Mouse (Mus musculus): ENCODE data around the gene Plce1. TPM values are rescaled to one million over a fixed set of nuclear protein-coding genes. Genes with fewer than 3 reads are reported as not detected.
"Not testable (repeated sequence)": the region's sequence is repeated elsewhere in the genome, so short reads cannot be mapped to it uniquely, and the experiment has no call there.

The Plce1 gene
- total RNA-seq, 2 experiments from 2014 or later, result 3.9 to 7.9 TPM

DNA sequence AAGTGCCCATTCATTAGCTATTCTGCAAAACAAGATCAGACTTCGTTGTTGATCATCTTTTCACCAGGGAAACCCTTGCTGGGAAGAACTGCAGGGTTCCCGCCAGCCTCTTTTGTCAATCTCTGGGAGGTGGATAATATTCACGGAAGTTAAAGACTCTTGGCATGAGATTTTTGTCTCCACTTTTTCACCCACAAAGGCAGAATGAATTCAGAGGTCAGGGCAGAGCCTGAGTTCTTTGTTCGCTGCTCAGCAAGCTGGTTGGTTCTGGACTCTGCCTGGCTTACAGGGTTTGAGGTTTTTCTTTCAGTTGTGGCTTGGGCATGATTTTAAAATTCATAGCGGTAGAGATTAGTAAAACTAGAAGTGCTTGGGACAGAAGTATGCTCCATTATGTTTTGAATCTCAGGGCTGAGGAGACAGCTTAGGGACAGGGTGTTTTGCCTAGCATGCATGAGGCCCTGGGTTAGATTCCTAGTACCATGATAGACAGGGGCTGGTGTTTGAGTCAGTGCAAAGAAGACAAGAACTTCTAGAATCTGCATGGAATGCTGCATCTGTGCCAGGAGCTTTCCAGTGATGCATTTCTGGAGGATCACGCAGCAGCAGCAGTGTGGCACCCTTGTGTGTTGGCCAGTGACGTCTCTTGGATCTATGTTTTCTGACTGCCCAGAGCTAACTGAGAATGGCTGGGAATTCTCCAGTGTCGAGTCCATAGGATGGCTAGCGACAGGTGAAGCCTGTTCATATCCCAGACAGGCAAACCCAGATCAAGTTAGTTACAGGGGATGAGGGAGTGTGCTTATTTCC, 7.4 kb downstream of the Plce1 start:
- no peak for DNase-seq (ENCODE audit: low spot score in 2 of 2)
- intact Hi-C loops (cut with DNase I), result no loop called here

- intact Hi-C loops (cut with DNase I), result no loop called here
- DNase-seq (ENCODE audit: low spot score in 2 of 2), result no peak
Observed at GRCm38 (mm10) chr19:38498233-38498632, 17.3 kb downstream of the Plce1 start.

GRCm38 (mm10) chr19:38504597-38504996, 23.7 kb downstream of the Plce1 start:
- intact Hi-C loops (cut with DNase I), result no loop called here
- DNase-seq (ENCODE audit: low spot score in 2 of 2), result no peak

DNA sequence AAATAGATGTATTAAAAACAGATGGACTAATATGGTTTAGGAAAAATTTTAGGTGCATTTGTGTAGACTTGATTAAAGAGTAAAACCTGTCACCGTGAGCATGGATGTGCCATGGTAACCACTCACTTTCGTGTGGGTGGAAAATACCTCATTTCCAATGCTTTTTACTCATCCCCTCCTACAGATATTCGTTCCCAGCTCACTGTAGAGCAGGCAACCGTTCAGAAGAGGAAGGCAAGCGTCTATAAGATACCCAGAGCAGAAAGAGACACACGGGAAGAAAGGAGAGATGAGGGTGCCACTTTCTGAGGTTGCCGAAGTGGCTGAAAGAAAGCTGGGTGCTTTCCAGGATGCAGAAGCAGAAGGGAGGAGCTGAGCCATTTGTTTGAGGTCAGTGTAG, 25.2 kb downstream of the Plce1 start:
- peak in 1 of 2 experiments; percentile 11 for DNase-seq (ENCODE audit: low spot score in 2 of 2)
- intact Hi-C loops (cut with DNase I), result no loop called here

- DNase-seq (ENCODE audit: low spot score in 2 of 2), result peak; percentile 27 to 28
- intact Hi-C loops (cut with DNase I), result no loop called here
Observed at GRCm38 (mm10) chr19:38507251-38507965, 26.5 kb downstream of the Plce1 start.

DNA sequence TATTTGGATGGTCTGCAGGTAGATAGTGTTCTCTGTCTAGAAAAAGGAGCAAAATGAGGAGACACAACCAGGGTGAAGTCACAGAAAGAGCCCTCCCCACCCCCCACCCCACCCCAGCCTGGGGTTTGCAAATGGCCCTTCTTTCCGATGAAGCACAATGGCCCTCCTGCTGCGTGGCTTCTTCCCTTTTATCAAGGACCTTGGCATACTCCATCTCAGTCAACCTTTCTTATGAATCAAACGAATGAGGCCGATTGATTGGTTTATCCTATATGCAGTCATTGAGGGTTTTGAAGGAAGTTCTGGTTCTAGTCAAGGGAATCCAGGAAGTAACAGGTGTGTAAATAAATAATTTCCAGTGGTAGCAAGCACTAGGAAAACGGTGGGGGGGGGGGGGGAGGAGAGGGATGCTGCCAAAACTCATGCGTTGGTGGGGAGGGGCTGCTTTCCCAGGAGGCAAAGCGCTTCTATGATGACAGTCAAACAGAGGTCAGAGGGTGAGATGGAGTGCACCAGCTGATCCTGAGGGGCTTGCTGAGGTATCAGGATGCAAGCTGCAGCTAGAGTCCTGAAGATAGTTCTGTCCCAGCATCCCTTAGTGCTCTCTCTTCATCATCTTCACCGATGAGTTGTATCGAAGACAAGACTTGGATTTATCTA, 27.2 kb downstream of the Plce1 start:
- no peak for DNase-seq (ENCODE audit: low spot score in 2 of 2)

DNA sequence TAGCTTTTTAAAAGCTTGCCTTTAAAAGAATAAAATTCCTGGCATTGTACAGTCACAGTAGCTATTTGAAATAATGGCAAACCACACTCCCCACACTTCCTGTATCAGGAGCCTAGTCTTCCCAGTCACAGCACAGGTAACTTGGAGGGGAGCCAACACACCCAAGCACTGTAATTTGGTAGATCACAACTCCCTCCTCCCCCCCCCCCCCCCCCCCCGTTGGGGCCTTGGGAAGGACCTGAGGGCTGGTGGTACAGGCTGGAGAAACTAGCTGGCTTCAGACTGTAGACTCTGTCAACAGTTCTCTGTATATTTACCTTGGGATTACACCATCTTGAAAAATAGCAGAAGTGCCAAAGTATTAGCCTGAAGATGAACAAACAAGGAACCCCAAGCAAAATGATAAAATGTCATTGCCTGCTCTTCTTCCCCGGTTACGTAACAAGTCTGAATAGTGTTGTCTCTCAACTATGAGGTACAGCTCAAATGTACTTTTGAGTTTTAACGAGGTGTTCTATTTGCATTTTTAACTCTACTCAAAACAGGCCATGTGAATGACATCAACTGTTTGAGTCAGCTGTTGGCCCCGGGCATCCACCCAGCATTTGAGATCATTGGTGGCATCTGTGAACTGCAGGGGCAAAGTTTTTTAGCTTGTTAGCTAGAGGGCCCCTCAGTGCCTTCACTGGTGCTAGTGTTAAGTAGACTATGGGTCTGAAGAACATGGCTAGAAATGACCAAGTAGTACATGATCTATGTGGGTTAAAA, 33.7 kb downstream of the Plce1 start:
- intact Hi-C loops (cut with DNase I), result no loop called here
- DNase-seq (ENCODE audit: low spot score in 2 of 2), result no peak

More for the DNA sequence above, 27.2 kb downstream of the Plce1 start:
- intact Hi-C loops (cut with DNase I), result no loop called here

GRCm38 (mm10) chr19:38526855-38527254, 45.9 kb downstream of the Plce1 start:
- intact Hi-C loops (cut with DNase I), result no loop called here
- DNase-seq (ENCODE audit: low spot score in 2 of 2), result no peak

- intact Hi-C loops (cut with DNase I), result no loop called here
- DNase-seq (ENCODE audit: low spot score in 2 of 2), result no peak
Observed at GRCm38 (mm10) chr19:38527475-38527874, 46.6 kb downstream of the Plce1 start.

- DNase-seq (ENCODE audit: low spot score in 2 of 2), result no peak
- intact Hi-C loops (cut with DNase I), result no loop called here
Observed at GRCm38 (mm10) chr19:38533230-38533629, 52.3 kb downstream of the Plce1 start.

DNA sequence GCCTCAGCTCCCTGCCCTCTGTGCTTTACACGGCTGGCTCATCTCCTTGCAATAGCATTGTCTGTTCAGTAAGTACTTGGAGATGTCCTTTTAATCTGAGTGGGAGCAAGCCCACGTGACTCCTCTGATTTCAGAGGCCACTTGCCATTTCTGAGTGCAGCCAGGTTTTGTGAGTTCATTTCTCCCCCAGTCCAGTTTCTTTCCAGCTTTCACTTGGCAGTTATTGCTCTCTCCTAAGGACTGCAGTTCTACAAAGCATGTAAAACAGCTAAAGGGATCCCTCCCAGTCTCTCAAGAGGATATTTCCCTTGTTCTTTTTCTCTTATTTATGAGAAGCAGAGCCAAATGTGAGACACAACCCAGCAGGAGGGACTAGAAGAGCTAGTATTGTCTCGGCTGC, 58.4 kb downstream of the Plce1 start:
- DNase-seq (ENCODE audit: low spot score in 2 of 2), result no peak
- intact Hi-C loops (cut with DNase I), result no loop called here

- DNase-seq (ENCODE audit: low spot score in 2 of 2), result no peak
- intact Hi-C loops (cut with DNase I), result no loop called here
Observed at GRCm38 (mm10) chr19:38540549-38540948, 59.6 kb downstream of the Plce1 start.

DNA sequence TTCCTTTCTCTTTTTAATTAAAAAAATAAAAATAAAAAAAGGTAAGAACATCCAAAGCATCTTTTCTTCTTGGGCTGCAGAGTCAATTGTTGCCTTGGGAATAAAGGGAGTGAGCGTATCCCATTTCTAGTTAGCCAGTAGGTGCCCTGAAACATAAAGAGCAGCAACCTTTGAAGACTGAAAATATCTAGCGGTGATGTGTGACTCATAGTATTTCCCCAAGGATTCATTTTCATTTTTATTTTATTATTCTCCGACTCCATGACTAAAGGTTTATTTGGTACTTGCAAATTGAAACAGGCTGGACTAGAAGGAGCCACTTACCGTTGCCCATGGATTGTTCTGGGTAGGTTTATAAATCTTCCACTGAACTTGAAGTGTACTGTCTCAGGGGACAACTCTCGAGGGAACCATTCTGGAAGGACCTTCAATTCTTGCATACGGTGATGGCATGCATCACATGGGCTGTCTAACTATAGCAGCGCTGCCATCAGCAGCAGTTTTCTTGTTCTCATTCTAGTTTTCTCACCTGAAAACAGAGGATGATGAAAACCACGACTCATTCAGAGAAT, 68.7 kb downstream of the Plce1 start:
- intact Hi-C loops (cut with DNase I), result no loop called here
- DNase-seq (ENCODE audit: low spot score in 2 of 2), result no peak

- DNase-seq (ENCODE audit: low spot score in 2 of 2), result no peak
- intact Hi-C loops (cut with DNase I), result no loop called here
Observed at GRCm38 (mm10) chr19:38553551-38553950, 72.6 kb downstream of the Plce1 start.

GRCm38 (mm10) chr19:38555399-38555798, 74.5 kb downstream of the Plce1 start:
- DNase-seq (ENCODE audit: low spot score in 2 of 2), result no peak
- intact Hi-C loops (cut with DNase I), result no loop called here

GRCm38 (mm10) chr19:38558816-38559215, 77.9 kb downstream of the Plce1 start:
- intact Hi-C loops (cut with DNase I), result no loop called here

GRCm38 (mm10) chr19:38561887-38562286, 81.0 kb downstream of the Plce1 start:
- not testable (repeated sequence) for DNase-seq (ENCODE audit: low spot score in 2 of 2)
- intact Hi-C loops (cut with DNase I), result loop anchor here (10.0 kb wide), 1 partner anchor 213 kb away; no protein-coding TSS in a partner anchor

More at GRCm38 (mm10) chr19:38558816-38559215, 77.9 kb downstream of the Plce1 start:
- DNase-seq (ENCODE audit: low spot score in 2 of 2), result no peak

DNA sequence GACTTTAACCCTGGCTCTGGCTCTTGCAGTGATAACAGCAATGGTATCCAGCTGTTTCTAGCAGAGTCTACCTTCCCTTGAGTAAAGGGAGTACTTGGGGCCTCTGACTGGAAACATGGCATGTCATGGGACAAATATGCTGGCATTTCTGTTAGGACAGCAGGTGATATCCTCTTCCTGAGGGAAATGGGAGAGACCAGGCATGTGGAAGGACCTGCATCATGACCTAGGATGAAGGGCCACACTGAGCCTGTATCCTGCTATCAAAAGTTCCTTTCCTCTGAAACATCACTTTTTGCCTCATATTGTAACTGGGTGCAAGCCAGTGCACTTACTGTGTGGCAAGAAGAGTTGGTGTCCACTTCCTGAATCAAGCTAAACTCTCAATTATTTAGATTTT, 85.2 kb downstream of the Plce1 start:
- intact Hi-C loops (cut with DNase I), result loop anchor here (10.0 kb wide), 1 partner anchor 209 kb away; no protein-coding TSS in a partner anchor
- no peak for DNase-seq (ENCODE audit: low spot score in 2 of 2)

- DNase-seq (ENCODE audit: low spot score in 2 of 2), result peak in 1 of 2 experiments; percentile 10
- intact Hi-C loops (cut with DNase I), result loop anchor here (10.0 kb wide), 1 partner anchor 208 kb away; no protein-coding TSS in a partner anchor
Observed at GRCm38 (mm10) chr19:38566752-38567151, 85.8 kb downstream of the Plce1 start.

Data from left cerebral cortex, postnatal 36 days (tissue).